Mouse (Mus musculus) lung, postnatal 14 days (tissue): ENCODE measurements around the gene Acod1.

Experiments
- DNase-seq: peaks from one replicate; pipeline ENCODE4 v3.0.0; 2021

Acod1 gene

DNA sequence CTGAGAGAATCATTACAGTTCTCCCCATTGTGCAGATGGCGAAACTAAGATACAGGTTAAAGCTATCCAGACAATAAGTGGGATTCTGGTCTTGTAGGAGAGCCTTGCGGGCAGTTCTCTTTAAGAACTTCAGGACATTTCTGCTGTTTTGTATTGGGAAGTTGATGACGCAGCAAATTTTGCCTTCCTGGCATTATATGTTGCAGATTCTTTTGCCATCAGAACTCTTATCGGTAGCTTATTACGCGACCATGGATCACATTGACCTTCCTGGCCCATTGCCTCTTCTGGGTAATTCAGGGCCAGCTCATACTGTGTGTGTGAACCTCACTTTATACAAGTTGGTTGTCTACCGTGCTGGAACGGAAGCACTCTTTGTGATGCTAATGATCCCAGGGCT is 27.0 kb downstream of the Acod1 start:
- DNase-seq, result no peak

DNA sequence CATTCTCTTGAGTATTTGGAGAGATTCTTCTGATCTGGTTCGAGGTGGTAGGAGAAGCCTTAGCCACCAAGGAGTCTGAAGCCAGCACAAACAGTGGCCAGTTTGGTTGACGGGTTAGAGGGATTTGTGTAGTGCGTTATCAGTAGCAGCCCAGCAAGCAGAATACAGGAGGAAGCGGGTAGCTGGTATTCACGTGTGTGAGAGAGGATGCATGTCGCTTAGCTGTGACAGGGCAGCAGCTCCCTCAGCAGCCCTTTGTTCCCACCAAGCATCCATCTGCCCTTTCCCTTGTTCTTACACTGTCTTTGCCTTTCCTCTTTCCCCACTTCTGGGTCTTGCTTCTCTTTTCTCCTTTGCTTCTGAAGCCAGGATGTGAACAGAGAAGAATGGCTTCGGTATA is 28.4 kb downstream of the Acod1 start:
- DNase-seq, result no peak

DNA sequence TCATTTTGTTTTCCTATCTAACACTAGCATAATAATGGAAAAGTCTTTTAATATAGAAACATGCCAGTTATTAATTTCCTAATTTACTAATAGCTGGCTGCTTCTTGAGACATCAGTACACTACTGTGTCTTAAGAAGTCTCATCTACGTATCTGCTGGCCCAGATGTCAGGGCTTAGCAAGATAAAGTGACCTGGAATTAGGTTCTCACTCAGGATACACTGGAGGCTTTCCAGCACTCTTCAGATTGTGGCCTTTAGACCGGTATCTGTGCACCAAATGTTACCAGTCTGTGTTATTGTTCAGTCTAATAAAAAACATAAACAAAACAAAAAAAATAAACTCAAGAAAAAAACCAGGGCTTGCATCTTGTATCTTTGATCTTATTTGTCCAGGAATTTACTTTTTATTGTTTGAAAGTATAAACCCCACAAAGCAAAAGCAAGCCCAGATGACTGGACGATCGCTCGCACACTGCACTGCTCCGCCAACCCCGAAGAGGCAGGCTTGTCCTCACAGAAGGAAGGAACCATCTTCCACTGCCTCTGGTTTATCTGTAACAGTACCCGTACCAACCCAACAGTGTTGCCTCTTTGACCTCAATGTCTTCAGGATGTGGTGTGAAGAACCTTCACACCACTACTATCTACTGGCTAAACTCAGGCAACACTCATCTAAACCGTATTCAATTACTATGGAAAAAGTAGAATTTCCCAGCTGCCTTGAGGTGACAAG is 30.7 kb downstream of the Acod1 start:
- no peak for DNase-seq

DNA sequence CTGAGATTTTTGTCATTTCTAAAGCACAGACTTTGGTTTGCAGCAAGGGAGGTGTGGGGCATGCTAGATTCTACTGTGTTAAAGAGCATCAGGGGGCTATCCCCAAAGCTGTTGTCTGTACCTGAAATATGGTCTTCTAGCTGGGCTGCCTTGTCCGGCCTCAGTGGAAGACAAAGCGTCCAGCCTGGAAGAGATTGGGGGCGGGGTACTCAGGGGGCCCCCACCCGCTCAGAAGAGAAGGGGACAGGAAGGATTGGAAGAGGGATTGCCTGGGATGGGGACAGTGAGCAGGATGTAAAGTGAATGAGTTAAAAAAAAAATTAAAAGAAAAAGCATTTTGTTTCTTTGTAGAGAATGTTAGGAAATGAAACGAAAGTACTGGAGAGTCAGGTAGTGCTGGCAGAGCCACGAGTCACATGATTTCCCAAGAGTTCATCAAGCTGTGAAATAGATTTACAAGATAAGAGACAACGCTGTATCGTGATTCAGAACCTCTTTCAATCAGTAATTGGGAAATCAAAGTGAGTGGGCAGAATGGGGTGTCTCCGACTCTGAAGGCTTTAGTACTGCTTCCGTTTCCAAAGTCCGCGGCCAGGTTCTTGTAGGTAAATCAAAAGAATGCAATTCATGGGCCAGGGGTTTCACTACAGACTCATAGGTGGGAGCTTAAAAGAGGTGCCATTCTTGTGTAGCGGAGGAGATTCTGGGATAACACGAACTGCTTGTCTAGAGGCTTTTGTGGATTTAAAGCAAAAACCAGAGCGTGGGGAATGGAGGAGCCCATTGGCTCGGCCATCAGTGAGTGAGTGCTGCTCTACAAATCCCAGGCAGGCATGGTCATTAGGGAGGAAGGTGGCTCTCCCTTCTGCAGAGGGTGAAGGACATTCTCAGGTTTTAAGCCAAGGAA is 31.5 kb downstream of the Acod1 start:
- no peak for DNase-seq

DNA sequence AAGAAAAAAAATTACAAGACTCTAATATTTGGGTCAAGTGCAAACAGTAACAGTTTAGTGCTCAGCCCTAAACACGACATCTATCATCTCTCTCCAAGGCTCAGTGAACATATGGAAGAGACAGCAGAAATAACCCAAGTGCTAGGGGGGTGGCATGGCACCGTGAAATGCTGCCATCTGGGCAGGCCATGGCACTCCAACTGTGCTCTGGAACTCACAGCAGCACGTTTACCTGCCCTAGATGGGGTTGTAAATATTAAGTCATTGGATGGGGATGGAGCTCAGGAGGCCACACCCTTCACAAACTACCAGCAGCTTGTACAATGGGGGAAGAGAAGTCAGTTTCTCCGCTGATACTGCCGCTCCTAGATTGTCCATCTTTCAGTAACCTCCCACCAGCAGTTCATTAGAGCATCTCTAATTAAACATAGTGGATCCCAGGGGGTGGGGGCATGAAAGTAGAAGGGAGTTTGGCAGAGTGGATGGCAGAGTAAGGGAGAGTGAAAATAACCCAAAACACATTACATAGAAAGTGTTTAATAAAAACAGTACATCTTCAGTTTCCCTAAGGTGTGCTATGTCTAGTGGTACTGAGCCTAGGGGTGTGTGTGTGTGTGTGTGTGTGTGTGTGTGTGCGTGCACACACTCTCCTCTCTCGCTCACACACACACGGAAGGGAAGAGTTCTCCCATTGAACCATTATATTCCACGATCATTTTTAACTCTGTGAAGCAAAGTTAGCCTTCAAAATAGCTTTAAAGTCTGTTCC is 32.6 kb downstream of the Acod1 start:
- DNase-seq, result no peak

DNA sequence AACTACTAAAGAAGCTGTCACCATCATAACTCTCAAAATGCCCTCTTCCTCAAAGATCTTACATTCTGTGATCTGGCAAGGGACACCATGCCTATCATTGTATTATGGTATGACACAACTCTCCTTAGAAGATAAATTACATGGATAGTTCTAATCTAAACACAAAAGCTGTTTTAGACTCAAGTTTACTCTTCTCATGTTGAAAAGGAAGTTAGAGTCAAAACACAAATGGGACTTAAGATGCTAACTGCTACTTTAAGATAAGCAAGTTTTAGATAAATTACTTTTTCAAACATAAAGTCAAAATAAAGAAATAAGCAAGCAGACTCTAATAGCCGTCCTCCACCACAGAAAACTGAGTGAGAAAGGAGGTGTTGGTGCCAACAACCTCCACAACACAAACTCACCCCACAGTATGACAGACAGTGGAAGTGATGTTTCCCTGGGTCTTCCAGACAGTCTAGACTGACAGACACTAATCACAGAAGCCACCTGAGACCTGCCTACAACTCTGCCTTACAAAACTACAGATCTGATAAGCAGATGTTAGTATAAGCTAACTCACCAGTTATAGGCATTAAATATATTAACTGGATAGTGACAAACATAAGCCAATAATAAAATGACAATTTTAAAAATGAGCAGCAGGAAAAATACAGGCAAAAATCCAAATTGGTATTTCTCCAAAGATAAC is 39.2 kb downstream of the Acod1 start:
- DNase-seq, result no peak

DNA sequence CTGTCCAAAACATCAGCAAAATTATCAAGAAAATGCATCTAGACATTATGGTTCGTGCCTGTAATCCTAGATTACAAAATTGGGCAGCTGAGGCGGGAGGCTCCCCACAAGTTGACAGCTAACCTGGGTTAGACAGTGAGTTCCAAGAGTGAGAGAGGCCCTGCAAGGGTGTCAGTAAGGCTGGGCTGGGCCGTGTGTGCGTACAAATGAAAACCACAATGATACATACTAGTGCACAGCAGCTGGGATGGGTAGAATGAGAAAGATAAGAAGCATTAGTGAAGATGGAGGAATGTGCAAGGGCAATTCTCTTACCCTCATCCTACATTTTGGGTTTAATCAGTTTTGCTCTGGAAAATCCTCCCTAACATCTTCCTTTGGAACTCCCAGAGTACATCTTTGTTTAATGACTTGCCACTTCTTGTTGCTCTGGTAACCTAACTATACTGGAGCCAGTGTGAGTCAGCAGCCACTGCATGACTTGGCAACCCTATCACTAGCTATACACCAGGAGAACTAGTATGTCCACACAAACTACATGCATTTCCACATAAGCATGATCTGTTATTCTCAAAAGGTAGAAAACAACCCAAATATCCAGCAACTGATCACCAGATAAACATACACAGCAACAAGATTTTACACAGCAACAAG is 40.0 kb downstream of the Acod1 start:
- no peak for DNase-seq

DNA sequence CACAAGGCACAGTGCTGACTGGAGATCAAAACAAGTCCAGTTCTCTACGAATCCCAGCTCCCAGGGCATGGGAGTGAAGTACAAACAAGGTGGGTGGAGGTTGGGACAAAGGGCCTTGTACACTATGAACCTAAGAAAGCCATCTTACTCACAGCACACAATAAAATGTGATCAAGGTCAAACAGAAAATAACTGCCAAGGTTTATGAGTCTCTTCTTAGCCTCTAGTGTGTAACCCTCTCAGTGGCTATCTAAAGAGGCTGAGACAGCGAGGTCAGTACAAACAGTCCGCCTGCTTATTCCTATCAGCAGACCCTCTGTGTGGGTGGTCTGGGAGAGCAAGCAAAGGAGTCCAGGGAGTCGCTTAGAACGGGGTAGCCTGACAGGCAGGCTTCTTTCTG is 41.1 kb downstream of the Acod1 start:
- no peak for DNase-seq

DNA sequence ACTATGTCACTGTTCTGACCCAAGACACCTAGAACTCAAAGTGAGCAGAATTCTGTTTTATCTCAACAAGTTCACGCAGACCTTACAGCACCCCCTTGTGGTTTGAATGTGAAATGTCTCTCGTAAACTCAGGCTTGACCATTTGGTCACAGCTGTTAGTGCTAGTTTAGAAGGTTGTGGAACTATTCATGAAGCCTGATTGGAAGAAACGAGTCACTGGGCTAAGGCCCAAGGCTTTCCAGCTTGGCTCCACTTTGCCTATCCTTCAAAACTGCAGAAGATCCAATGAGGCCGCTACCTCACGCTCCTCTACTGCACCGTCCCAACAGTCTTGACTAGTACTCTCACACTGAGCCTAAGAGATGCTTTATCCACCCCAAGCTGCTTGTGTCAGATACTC is 41.8 kb downstream of the Acod1 start:
- peak; percentile 69 for DNase-seq

DNA sequence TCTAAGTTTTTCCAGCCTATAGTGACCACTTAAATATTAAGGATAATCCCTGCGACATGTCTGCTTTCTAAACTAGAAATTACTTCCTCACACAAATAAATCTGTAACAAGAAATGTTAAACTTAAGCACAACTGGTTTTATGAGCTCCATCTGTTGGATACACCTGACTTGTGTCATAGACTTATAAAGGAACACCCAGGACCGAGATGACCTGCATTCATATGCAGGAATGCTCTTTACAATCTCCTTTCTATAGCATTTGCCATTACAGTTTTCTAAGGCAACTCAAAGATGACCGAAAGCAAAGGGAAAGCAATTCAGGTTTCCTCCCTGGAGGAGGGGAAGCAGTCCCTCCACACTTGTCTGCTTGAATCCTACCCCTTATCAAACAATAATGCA is 46.5 kb downstream of the Acod1 start:
- DNase-seq, result no peak

DNA sequence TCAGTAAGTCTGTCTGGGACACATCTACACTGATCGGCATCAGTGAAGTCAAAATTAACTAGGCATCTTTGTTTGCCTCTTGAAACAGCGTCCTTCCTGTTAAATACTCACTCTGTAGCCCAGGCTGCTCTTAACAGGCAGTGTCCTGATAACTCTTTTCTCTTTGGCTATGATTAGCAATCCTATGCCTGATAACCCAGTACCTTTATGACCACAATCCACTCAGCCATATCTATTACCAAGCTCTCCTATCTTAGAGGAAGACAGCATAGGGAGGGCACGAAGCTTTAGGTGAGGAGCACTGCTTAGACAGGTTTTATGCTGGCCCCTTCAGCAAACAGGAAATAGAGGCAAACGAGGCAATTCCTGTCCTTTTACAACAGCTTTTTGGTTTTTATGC is 46.9 kb downstream of the Acod1 start:
- no peak for DNase-seq

DNA sequence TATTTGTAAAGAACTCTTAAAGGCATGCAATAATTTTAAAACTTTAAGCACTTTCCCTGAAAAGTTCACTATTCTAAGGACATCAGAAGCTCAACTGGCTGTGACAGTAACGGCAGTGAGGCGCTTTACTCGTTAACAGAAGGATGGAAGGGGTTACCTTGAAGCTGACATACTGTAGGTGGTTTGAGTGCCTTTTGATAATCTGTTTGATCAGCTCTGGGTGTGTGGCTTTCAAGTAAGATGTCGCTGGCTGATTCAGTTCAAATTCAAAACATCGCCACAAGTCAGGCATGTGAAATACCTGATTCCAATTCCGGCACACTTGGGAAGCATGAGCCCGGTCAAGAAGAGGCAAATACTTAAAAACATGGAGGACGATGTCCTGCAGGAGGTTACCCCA is 48.3 kb downstream of the Acod1 start:
- no peak for DNase-seq

DNA sequence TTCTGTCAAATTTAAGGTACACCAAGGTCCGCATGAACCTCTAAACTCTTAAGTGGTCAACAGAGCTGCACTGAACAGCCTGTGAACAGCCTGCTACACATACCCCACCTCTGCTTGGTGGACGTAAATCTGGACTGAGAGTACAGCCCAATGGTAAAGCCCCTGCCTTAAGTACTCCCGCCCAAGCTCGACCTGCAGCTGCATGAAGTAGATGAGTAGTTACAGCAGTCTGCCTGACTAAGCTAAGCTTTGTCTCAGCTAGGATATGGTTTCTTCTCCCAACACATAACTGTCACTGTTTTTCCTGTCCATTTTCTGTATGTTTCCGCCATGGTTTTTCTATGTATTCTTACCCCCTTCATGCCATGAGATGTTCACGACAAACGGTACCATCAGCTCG is 49.0 kb downstream of the Acod1 start:
- DNase-seq, result no peak

DNA sequence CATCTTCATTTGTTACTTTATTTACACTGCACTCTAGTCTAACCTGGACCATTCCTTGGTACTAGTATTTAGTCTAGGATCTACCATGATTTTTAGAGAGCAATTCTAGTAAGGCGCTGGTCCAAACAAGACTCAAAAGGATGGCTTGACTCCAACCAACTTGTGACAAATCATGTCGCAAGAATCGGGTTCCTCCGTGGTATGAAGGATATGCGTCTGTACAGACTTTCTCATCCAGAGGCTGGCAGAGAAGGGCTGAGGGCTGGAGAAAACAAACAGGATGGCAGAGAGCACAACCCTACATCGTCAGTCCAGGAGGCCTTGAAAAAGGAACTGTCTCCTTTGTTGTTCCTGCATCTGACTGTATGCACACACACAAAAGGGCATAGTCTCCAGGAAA is 49.8 kb downstream of the Acod1 start:
- DNase-seq, result peak; percentile 55

DNA sequence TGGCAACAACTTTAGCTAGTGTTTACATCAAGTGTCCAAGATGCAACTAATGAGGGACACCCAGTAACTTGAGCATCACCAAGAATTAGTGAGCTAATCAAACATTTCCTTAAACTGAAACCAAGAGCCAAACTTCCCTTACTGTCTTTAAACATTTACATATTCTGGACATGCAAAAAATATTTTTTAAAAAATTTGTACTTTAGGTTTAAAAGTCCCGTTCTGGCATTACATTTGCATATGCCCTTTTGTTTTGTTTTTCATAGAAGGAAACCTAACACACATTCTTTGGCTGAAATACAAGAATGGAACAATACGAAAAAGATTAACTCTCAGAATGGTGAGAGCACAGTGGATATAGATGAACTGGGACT is 51.4 kb downstream of the Acod1 start:
- no peak for DNase-seq

DNA sequence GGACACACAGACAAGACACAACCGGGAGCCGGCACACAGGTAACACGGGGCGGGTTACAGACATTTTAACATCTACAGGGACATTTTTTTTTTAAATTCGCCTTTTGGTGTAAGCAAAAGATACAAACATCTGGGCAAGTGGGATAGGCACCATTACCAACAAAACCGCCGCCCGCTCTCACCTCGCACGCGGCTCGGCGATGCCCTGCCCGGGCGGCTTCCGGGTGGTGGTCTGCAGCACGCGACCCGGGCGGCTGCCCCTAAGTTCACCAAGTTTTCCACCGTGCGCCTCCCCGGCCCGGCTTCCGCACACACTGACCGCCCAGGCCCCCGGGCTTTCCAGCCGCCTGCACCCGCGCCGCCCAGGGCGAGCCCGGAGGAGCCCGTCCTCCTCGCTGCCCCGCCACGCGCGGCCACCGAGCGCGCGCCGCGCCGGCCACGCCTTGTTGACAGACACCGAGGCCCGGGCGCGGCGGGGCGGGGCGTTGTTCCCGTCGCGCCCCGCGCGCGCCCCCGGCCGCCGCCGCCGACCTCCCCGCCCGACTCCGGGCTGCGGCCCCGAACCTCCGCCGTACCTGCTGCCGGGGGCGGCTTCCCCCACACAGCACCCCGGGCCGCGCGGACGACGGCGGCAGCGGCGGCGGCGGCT is 51.9 kb downstream of the Acod1 start:
- peak; percentile 90 for DNase-seq

DNA sequence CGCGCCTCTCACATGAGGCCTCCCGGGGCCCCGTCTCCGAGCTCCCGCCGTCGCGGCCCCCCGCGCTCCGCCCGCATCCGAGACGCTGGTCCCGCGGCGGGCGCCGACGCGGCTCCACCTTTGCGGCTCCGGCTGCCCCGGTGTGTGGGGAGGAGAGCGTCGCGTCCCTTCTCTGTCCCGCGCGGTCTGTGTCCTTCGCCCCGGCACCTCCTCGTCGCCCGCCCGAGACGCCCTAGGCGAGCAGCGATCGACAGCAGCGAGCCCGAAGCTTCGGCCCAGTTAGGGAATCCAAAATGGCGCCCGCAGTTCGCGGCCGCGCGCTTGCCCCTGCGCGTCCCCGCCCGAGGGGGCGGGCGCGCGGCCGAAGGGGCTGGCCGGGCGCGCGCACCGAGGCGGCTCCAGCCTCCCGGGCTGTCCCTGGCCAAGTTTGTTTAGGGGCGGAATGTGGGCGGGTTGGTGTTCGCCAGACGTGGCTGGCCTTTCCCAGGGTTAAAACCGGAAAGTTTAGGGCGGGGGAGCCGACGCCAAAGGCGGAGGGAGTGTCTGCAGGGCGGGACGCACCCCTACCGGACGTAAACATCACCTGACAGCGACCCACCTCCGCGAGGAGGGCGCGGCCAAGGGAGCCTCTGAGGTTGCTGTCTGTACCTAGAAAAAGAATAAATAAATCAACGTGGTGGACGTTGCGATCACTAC is 52.6 kb downstream of the Acod1 start, which contains the start of gene Fbxl3:
Gene Fbxl3, minus strand, starts transcription at position 329 of the 696 bp plus-strand sequence.
- peak; percentile 93 for DNase-seq

DNA sequence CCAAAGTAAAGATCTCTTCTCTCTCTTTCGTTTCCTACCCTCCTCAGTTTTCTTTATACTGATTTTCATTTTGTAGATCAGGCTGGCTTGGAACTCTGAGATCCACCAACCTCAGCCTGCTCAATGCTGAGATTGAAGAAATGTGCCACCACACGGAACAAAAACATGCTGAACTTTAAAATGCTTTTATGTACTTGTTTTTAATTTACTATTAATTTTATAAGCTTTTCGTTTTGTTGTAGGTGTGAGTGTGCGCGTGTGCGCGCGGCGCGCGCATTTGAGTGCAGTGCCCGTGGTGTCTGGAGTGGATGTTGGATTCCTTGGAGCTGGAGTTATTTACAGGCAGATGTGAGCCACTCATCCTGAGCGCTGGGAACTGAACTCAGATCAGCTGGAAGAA is 53.5 kb downstream of the Acod1 start:
- no peak for DNase-seq

DNA sequence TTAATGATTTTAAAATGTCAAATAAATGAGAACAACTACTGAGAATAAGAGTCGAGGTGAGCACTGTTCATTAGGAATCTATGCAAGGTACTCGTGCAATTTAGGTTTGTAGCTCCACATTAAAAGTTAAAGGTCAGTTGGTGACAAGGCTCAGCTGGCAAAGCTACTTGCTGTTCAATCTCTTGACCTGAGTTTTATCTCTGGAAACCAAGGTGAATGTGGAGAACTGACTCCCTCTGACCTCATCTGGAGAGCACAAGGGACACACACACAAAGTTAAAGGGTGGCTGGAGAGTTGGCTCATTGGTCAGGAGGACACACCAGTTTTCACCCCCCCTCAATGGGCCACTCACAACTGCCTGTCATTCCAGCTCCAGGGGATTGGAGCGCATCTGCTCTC is 54.4 kb downstream of the Acod1 start:
- no peak for DNase-seq

DNA sequence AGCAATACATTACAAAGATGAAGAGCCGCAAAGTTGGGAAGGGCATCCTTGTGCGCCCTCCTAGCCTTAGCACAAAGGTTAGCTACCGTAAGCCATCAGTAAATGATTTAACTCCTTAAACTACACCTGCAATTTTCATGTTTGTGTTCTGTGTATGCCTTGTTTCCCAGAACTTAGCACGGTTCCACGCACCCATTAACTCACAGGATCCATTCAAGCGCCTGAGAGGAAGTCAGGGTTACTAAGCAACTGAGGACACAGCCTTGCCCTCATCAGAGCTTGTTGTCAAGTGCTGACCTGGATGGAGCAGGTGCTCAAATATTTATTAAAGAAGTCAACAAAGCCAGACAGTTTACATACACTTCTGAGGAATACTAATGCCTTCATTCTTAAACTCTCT is 55.5 kb downstream of the Acod1 start:
- no peak for DNase-seq

DNA sequence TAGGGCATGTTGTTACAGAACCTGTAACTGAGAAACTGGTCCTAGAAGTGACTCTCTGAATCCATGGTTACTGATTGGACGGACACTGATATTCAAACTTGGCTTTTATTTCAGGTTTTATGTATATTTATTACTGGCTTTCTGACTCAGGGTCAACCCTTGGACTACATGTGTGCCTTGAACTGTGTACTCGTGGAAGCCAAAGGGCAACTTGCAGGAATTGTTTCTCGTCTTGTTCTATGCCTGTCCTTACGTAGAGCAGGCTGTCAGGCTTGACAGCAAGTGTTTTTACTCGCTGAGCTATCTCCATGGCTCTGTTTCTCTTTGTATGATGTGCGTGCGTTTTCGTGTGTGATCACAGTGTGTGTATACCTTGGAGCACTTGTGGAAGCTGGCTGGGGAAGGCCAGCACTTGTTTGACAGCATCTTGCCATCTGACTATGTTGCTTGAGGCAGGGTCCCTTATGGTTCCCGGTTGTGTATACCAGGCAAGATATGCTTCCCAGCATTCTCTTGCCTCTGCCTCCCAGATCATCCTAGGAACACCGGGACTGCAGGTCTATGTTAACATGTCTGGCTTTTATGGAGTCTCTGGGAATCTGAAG is 56.1 kb downstream of the Acod1 start:
- no peak for DNase-seq
